Mouse (Mus musculus) ES-E14 (cell line): Measurements from ENCODE around the gene Nup93. TPM values are rescaled to one million over a fixed set of nuclear protein-coding genes. Genes with fewer than 3 reads are reported as not detected.

Experiments used
- DNase-seq: peaks from one replicate; pipeline ENCODE4 v3.0.0-alpha.2; 2013; ENCODE audit warnings: low read depth, low spot score
- H3K27ac ChIP-seq: 2 replicates; pipeline ENCODE4 v1.5.1; 2012; ENCODE audit warnings: low read depth, mild to moderate bottlenecking, low read length, moderate library complexity, mixed read lengths; ENCODE audit not compliant: poor library complexity, insufficient read depth, severe bottlenecking
- H3K36me3 ChIP-seq: 2 replicates; pipeline ENCODE4 v1.6.1; 2012; ENCODE audit warnings: mild to moderate bottlenecking, low read length, moderate library complexity, mixed read lengths; ENCODE audit not compliant: control insufficient read depth, poor library complexity, insufficient read depth, severe bottlenecking
- H3K4me1 ChIP-seq, 2 experiments: fragments of 150-350 bp in 1 of 2; sonication (generic) in 1 of 2; 2 replicates each; pipeline ENCODE4 v1.6.1; 2012; ENCODE audit warnings: low read length in 2 of 2, mild to moderate bottlenecking in 1 of 2, mixed read lengths in 1 of 2; ENCODE audit not compliant: control insufficient read depth in 2 of 2, insufficient read depth in 2 of 2, poor library complexity in 1 of 2
- H3K4me3 ChIP-seq, 2 experiments: fragments of 150-350 bp in 1 of 2; sonication (generic) in 1 of 2; 2 replicates each; pipeline ENCODE4 v1.5.1; 2012; ENCODE audit warnings: low read length in 2 of 2, low read depth in 1 of 2, mild to moderate bottlenecking in 1 of 2, mixed read lengths in 1 of 2; ENCODE audit not compliant: insufficient read depth in 1 of 2, poor library complexity in 1 of 2, severe bottlenecking in 1 of 2
- H3K9ac ChIP-seq: 2 replicates; pipeline ENCODE4 v1.6.1; 2012; ENCODE audit warnings: low read depth, mild to moderate bottlenecking, low read length, mixed read lengths; ENCODE audit not compliant: poor library complexity, insufficient read depth, severe bottlenecking
- H3K9me3 ChIP-seq: fragments of 150-350 bp; sonication (generic); 2 replicates; pipeline ENCODE4 v1.6.1; 2012; ENCODE audit warnings: low read depth, mild to moderate bottlenecking, low read length; ENCODE audit not compliant: control insufficient read depth, insufficient read depth
- CHD2 ChIP-seq: IDR thresholded peaks from 2 replicates; pipeline ENCODE4 v1.6.1; 2014; ENCODE audit warnings: mild to moderate bottlenecking, low read depth, low read length, inconsistent platforms
- HCFC1 ChIP-seq: IDR thresholded peaks from 2 replicates; pipeline ENCODE4 v1.6.1; 2012; ENCODE audit warnings: low read length, inconsistent platforms, borderline replicate concordance; ENCODE audit not compliant: insufficient read depth
- MAFK ChIP-seq: IDR thresholded peaks from 2 replicates; pipeline ENCODE4 v1.6.1; 2014; ENCODE audit warnings: mild to moderate bottlenecking, low read depth, low read length, inconsistent platforms; ENCODE audit not compliant: insufficient read depth
- ZC3H11A ChIP-seq: IDR thresholded peaks from 2 replicates; pipeline ENCODE4 v1.6.1; 2012; ENCODE audit warnings: low read depth, mild to moderate bottlenecking, inconsistent platforms, low read length, borderline replicate concordance
- ZNF384 ChIP-seq: IDR thresholded peaks from 2 replicates; pipeline ENCODE4 v1.6.1; 2012; ENCODE audit warnings: low read depth, low read length, inconsistent platforms
- in situ Hi-C, 2 experiments: fragments of 600-800 bp; cut with MboI; formaldehyde crosslinking; loops; one replicate each; pipeline ENCODE4 v1.15.1; 2025; ENCODE audit warnings: low sequenced_read_pairs in 2 of 2, inconsistent platforms in 1 of 2; ENCODE audit not compliant: unreplicated experiment in 2 of 2
- total RNA-seq: library from RNA; depleted of rRNA; stranded (reverse); fragments of 300-350 nt; gene quantifications from 2 replicates; pipeline ENCODE4 v1.2.3, GENCODE M21; 2012

The Nup93 gene
- total RNA-seq, 1 experiment: 92.5 TPM

DNA sequence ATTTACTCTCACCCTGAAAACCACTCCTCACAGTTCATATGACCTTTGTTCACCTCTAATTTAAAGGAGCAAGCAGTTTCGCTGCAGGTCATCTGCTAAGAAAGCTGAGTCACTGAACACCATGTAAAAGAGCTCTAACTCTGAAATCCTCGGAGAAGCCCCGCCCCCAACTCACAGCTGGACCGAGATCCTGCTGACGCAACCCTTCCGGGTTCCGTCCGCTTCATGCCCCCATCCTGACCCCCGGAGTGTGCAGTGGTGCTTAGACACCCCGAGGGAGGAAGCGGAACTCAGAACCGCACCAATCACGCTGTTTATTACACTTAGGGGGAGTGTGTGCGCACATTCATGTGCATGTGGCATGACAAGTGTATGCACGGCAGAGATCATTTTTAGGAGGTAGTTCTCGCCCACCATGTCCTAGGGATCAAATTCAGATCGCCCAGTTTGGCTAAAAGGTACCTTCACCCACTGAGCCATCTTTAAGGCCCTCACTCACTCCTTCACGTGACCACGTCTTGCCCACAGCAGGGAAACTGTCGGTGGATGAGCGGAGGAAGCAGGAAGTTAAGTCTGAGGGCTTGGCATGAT lies 23.2 kb upstream of the Nup93 start:
- no peak for TF ChIP-seq ZNF384
- peak; percentile 94 for TF ChIP-seq MAFK
- no peak for TF ChIP-seq CHD2
- no peak for TF ChIP-seq HCFC1
- no peaks in the 10 kb centered on the region for H3K9me3 ChIP-seq
- H3K36me3 ChIP-seq: no peaks in the 10 kb centered on the region
- peaks cover 3 to 29% of the 10 kb centered on the region in 2 experiments for H3K4me1 ChIP-seq
- DNase-seq: no peak
- H3K9ac ChIP-seq: peak overlapping the region; percentile 62
- in situ Hi-C loops: no loop called here
- H3K27ac ChIP-seq: peak overlapping the region; percentile 89
- peak overlapping the region; percentile 16 to 29 for H3K4me3 ChIP-seq

DNA sequence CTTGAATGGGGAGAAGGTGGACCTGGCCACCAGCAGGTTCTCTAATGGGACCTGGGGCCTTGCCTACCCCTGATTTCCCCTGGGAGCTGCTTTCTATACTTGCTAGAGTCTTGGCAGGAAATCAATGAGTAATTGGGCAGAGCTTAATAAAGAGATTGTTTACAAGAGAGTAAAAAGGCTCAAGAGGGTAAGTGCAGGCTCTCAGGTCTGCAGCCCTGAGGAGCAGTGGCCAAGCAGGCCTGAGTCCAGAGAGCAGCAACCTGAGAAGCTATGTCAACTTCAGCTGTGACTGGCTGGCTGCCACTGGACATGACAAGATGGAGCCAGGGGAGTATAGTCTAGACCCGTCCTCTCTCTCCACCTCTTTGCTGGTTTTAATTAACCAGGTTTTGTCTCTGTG lies 21.4 kb upstream of the Nup93 start:
- H3K9ac ChIP-seq: no peak overlapping the region
- H3K4me1 ChIP-seq: peaks cover 0 to 22% of the 10 kb centered on the region in 2 experiments; a peak in 3 of 4 replicates
- no peak for TF ChIP-seq MAFK
- no peak for TF ChIP-seq ZC3H11A
- TF ChIP-seq HCFC1: no peak
- no peak for TF ChIP-seq CHD2
- TF ChIP-seq ZNF384: no peak
- no peak for DNase-seq
- in situ Hi-C loops: no loop called here
- H3K36me3 ChIP-seq: no peaks in the 10 kb centered on the region
- no peak overlapping the region for H3K4me3 ChIP-seq
- no peak overlapping the region for H3K27ac ChIP-seq
- H3K9me3 ChIP-seq: no peaks in the 10 kb centered on the region

DNA sequence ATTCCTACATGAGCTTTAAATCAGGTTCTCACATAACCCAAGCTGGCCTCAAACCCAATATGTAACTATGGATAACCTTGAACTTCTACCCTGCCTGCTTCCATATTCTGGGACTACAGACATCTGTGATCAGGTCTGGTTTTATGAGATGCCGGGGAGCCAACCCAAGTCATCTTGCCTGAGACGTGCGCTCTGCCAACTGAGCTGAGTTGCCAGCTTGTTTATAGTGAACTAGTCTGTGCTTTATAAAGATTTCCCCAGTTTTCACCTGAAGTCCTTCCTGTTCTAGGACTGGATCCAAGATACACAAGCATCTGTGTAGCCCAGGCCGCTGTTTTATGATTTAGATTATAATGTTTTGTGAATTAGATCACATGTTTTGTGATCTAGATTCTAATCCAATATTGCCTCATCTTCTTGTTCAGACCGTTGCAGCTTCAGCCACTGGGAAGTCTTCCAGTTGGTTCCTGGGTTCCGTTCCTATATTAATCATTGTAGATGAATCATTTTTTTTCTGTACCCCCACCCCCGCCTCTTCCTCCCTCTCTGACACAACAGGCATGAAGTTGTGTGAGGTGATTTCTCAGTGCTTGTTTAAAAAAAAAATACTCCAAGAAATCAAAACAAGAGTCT lies 19.7 kb upstream of the Nup93 start:
- in situ Hi-C loops: no loop called here
- Histone ChIP-seq H3K4me1 (peaks cover 0 to 22% of the 10 kb centered on the region in 2 experiments; a peak in 3 of 4 replicates), H3K36me3 (no peaks in the 10 kb centered on the region), H3K4me3 (no peak overlapping the region), H3K9ac (no peak overlapping the region), H3K27ac (no peak overlapping the region), H3K9me3 (no peaks in the 10 kb centered on the region)
- no peak for DNase-seq
- no peak for TF ChIP-seq ZC3H11A
- TF ChIP-seq HCFC1: no peak
- no peak for TF ChIP-seq CHD2
- TF ChIP-seq ZNF384: no peak
- no peak for TF ChIP-seq MAFK

DNA sequence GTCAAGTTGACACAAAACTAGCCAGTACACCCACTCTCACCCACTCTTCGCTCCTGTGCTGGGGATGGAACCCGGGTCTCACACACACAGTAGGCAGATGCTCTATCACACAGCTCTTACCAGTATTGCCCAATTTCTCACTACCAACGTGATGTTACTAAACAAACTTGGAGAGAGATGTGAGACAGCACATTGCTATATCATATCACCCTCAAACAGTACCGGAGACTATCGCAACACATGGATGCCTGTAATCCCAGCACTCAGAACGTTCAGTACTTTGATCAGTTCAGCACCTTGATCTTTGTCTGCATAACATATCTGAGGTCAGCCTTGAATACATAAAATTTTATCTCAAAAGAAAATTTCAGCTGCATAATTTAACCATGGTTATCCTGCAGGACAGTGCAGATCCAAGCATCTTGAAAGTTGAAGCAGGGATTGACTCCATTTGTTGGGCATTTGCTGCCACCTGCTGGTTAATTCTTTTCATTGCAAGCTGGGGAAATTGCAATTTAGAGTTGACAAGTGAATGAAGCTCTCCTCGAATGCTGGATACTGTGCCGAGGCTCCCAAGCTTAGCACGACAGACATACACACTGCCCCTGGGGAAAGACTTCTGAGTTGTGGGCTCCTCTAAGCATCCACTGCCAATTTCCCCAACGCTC lies 15.0 kb upstream of the Nup93 start:
- H3K36me3 ChIP-seq: no peaks in the 10 kb centered on the region
- no peak for TF ChIP-seq ZNF384
- TF ChIP-seq ZC3H11A: peak; percentile 98
- in situ Hi-C loops: no loop called here

More for the DNA sequence above, 15.0 kb upstream of the Nup93 start:
- H3K9me3 ChIP-seq: no peaks in the 10 kb centered on the region
- no peaks in the 10 kb centered on the region for H3K4me1 ChIP-seq
- no peak overlapping the region for H3K9ac ChIP-seq
- DNase-seq: peak; percentile 75
- no peak overlapping the region for H3K4me3 ChIP-seq
- no peak overlapping the region for H3K27ac ChIP-seq
